Mouse (Mus musculus): ENCODE measurements around the gene Rgs4. TPM values are rescaled to one million over a fixed set of nuclear protein-coding genes. Genes with fewer than 3 reads are reported as not detected.

Gene Rgs4
- 5.9 and 13.8 TPM in 2 replicates for polyA plus RNA-seq (2016; fragmentation: Nextera tagmentation; extraction: Ambion mirVana)

- Histone ChIP-seq H3K27me3 (ENCODE audit: low read depth, poor library complexity, severe bottlenecking) (peaks cover 23% of the 10 kb centered on the region), H3K27ac (replicated peaks) (no peak within 1 kb of the TSS), H3K36me3 (no peaks in the 10 kb centered on the region), H3K4me1 (peaks cover 17% of the 10 kb centered on the region), H3K4me3 (peak within 1 kb of the TSS; percentile 48), H3K9me3 (replicated peaks) (no peaks in the 10 kb centered on the region)
- 1% methylated on average over 16 of the region's 16 CpGs for WGBS
- DNase-seq (ENCODE audit: low spot score) = peak; percentile 77
Measured at GRCm38 (mm10) chr1:169747473-169747872, at the start of gene Rgs4. Rgs4 (minus strand) TSS chr1:169747642.

GRCm38 (mm10) chr1:169792437-169792836, 45.0 kb upstream of the Rgs4 start:
- Histone ChIP-seq H3K4me1 (no peaks in the 10 kb centered on the region), H3K4me3 (no peak overlapping the region), H3K27ac (replicated peaks) (no peak overlapping the region), H3K36me3 (no peaks in the 10 kb centered on the region), H3K9me3 (replicated peaks) (no peaks in the 10 kb centered on the region), H3K27me3 (ENCODE audit: low read depth, poor library complexity, severe bottlenecking) (no peaks in the 10 kb centered on the region)
- WGBS = 88% methylated on average over 5 of the region's 5 CpGs
- no peak for DNase-seq (ENCODE audit: low spot score)

- no peaks in the 10 kb centered on the region for H3K36me3 ChIP-seq
- no peak overlapping the region for H3K27ac ChIP-seq (replicated peaks)
- no peaks in the 10 kb centered on the region for H3K27me3 ChIP-seq (ENCODE audit: low read depth, poor library complexity, severe bottlenecking)
- WGBS = 87% methylated on average over 3 of the region's 3 CpGs
- H3K4me3 ChIP-seq = no peak overlapping the region
- no peaks in the 10 kb centered on the region for H3K4me1 ChIP-seq
- H3K9me3 ChIP-seq (replicated peaks) = no peaks in the 10 kb centered on the region
- no peak for DNase-seq (ENCODE audit: low spot score)
Measured at GRCm38 (mm10) chr1:169785981-169786380, 38.5 kb upstream of the Rgs4 start.

- Histone ChIP-seq H3K27ac (replicated peaks) (no peak overlapping the region), H3K4me1 (no peaks in the 10 kb centered on the region), H3K27me3 (ENCODE audit: low read depth, poor library complexity, severe bottlenecking) (no peaks in the 10 kb centered on the region), H3K9me3 (replicated peaks) (no peaks in the 10 kb centered on the region), H3K36me3 (no peaks in the 10 kb centered on the region), H3K4me3 (no peak overlapping the region)
- DNase-seq (ENCODE audit: low spot score) = no peak
- WGBS = 77% methylated on average over 7 of the region's 7 CpGs
Measured at GRCm38 (mm10) chr1:169776566-169776965, 29.1 kb upstream of the Rgs4 start.

GRCm38 (mm10) chr1:169764619-169764955, 17.1 kb upstream of the Rgs4 start:
- DNase-seq (ENCODE audit: low spot score) = no peak
- H3K4me1 ChIP-seq = no peaks in the 10 kb centered on the region
- WGBS = 76% methylated on average over 2 of the region's 2 CpGs
- H3K36me3 ChIP-seq = no peaks in the 10 kb centered on the region
- H3K27me3 ChIP-seq (ENCODE audit: low read depth, poor library complexity, severe bottlenecking) = no peaks in the 10 kb centered on the region
- H3K27ac ChIP-seq (replicated peaks) = no peak overlapping the region
- H3K9me3 ChIP-seq (replicated peaks) = no peaks in the 10 kb centered on the region
- H3K4me3 ChIP-seq = no peak overlapping the region

- Histone ChIP-seq H3K4me1 (no peaks in the 10 kb centered on the region), H3K4me3 (no peak overlapping the region), H3K27me3 (ENCODE audit: low read depth, poor library complexity, severe bottlenecking) (no peaks in the 10 kb centered on the region), H3K9me3 (replicated peaks) (no peaks in the 10 kb centered on the region), H3K36me3 (no peaks in the 10 kb centered on the region), H3K27ac (replicated peaks) (no peak overlapping the region)
- 90% methylated on average over 9 of the region's 9 CpGs for WGBS
- no peak for DNase-seq (ENCODE audit: low spot score)
Measured at GRCm38 (mm10) chr1:169763858-169764618, 16.6 kb upstream of the Rgs4 start.

GRCm38 (mm10) chr1:169762524-169762923, 15.1 kb upstream of the Rgs4 start:
- DNase-seq (ENCODE audit: low spot score) = no peak
- H3K9me3 ChIP-seq (replicated peaks) = no peaks in the 10 kb centered on the region
- no peaks in the 10 kb centered on the region for H3K4me1 ChIP-seq
- no peak overlapping the region for H3K4me3 ChIP-seq
- H3K27me3 ChIP-seq (ENCODE audit: low read depth, poor library complexity, severe bottlenecking) = no peaks in the 10 kb centered on the region
- no peaks in the 10 kb centered on the region for H3K36me3 ChIP-seq
- 89% methylated on average over 2 of the region's 2 CpGs for WGBS
- H3K27ac ChIP-seq (replicated peaks) = no peak overlapping the region

- DNase-seq (ENCODE audit: low spot score) = no peak
- Histone ChIP-seq H3K4me3 (no peak overlapping the region), H3K27me3 (ENCODE audit: low read depth, poor library complexity, severe bottlenecking) (no peaks in the 10 kb centered on the region), H3K9me3 (replicated peaks) (no peaks in the 10 kb centered on the region), H3K27ac (replicated peaks) (no peak overlapping the region), H3K4me1 (no peaks in the 10 kb centered on the region), H3K36me3 (no peaks in the 10 kb centered on the region)
- WGBS = 39% methylated on average over 3 of the region's 3 CpGs
Measured at GRCm38 (mm10) chr1:169756532-169756931, 9.1 kb upstream of the Rgs4 start.

- Histone ChIP-seq H3K4me3 (no peak overlapping the region), H3K9me3 (replicated peaks) (no peaks in the 10 kb centered on the region), H3K27me3 (ENCODE audit: low read depth, poor library complexity, severe bottlenecking) (peaks cover 16% of the 10 kb centered on the region), H3K4me1 (peaks cover 12% of the 10 kb centered on the region), H3K27ac (replicated peaks) (no peak overlapping the region), H3K36me3 (no peaks in the 10 kb centered on the region)
- no peak for DNase-seq (ENCODE audit: low spot score)
- 52% methylated on average over 3 of the region's 4 CpGs for WGBS
Measured at GRCm38 (mm10) chr1:169752395-169752794, 5.0 kb upstream of the Rgs4 start.

GRCm38 (mm10) chr1:169748439-169748838, 997 bp upstream of the Rgs4 start:
- peaks cover 17% of the 10 kb centered on the region for H3K4me1 ChIP-seq
- H3K27me3 ChIP-seq (ENCODE audit: low read depth, poor library complexity, severe bottlenecking) = peaks cover 23% of the 10 kb centered on the region
- DNase-seq (ENCODE audit: low spot score) = no peak
- H3K4me3 ChIP-seq = no peak overlapping the region
- WGBS = 49% methylated on average over 5 of the region's 5 CpGs
- no peaks in the 10 kb centered on the region for H3K9me3 ChIP-seq (replicated peaks)
- H3K36me3 ChIP-seq = no peaks in the 10 kb centered on the region
- no peak overlapping the region for H3K27ac ChIP-seq (replicated peaks)

GRCm38 (mm10) chr1:169747902-169748301, 460 bp upstream of the Rgs4 start:
- no peak for DNase-seq (ENCODE audit: low spot score)

GRCm38 (mm10) chr1:169741147-169741546, 6.3 kb downstream of the Rgs4 start:
- Histone ChIP-seq H3K36me3 (no peaks in the 10 kb centered on the region), H3K27me3 (ENCODE audit: low read depth, poor library complexity, severe bottlenecking) (peaks cover under 1% of the 10 kb centered on the region; the same call in 1 of the 2 replicates), H3K27ac (replicated peaks) (no peak overlapping the region), H3K9me3 (replicated peaks) (no peaks in the 10 kb centered on the region), H3K4me3 (no peak overlapping the region), H3K4me1 (no peaks in the 10 kb centered on the region)
- WGBS = 89% methylated on average over 5 of the region's 5 CpGs
- DNase-seq (ENCODE audit: low spot score) = no peak

More at GRCm38 (mm10) chr1:169747902-169748301, 460 bp upstream of the Rgs4 start:
- no peaks in the 10 kb centered on the region for H3K9me3 ChIP-seq (replicated peaks)
- 46% methylated on average over 6 of the region's 6 CpGs for WGBS
- peaks cover 17% of the 10 kb centered on the region for H3K4me1 ChIP-seq
- peaks cover 23% of the 10 kb centered on the region for H3K27me3 ChIP-seq (ENCODE audit: low read depth, poor library complexity, severe bottlenecking)
- no peaks in the 10 kb centered on the region for H3K36me3 ChIP-seq
- peak overlapping the region; percentile 48 for H3K4me3 ChIP-seq
- no peak overlapping the region for H3K27ac ChIP-seq (replicated peaks)

GRCm38 (mm10) chr1:169737231-169737630, 10.2 kb downstream of the Rgs4 start:
- 88% methylated on average over 6 of the region's 6 CpGs for WGBS
- Histone ChIP-seq H3K4me3 (no peak overlapping the region), H3K4me1 (no peaks in the 10 kb centered on the region), H3K36me3 (no peaks in the 10 kb centered on the region), H3K27me3 (ENCODE audit: low read depth, poor library complexity, severe bottlenecking) (no peaks in the 10 kb centered on the region), H3K9me3 (replicated peaks) (no peaks in the 10 kb centered on the region), H3K27ac (replicated peaks) (no peak overlapping the region)
- no peak for DNase-seq (ENCODE audit: low spot score)
